Mouse (Mus musculus) cerebellum, adult 9-11 months (tissue): Measurements from ENCODE around the gene Tfap2e.

Experiments
- DNase-seq: peaks from one replicate; pipeline ENCODE4 v3.0.0; 2022

Tfap2e gene

DNA sequence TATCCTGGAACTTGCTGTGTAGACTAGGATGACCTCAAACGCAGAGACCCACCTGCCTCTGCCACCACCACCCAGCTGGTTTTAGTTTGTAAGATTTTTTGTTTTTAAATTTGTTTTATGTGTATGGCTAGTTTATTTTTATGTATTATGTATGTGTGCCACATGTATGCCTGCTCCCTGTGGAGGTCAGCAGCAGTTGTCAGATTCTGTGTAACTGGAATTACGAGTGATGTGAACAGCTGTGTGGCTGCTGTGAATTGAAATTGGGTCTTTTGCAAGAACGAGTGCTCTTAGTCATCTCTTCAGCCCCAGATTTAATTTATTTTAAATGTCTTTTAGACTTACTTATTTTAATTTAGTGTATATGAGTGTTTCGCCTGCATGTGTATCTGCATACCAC lies 39.1 kb downstream of the Tfap2e start:
- no peak for DNase-seq

DNA sequence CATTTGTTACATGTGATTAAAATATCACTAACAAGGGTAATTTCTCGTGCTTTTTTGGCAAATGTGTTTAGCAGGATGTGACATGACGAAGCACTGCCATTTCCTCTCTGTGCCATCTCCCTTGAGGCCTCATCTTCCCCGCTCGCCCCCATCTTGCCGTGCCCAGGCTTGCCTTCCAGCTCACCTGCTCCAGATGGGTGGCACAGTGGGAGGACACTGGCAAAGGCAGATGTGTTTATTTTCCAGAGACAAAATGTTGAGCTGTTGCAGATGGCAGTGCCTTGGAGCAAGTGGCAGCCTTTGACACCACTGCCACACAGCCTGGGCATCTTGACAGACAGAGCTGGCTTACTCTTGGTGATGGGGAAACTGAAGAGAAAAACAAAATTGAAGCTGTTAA lies 43.0 kb downstream of the Tfap2e start:
- DNase-seq = no peak

DNA sequence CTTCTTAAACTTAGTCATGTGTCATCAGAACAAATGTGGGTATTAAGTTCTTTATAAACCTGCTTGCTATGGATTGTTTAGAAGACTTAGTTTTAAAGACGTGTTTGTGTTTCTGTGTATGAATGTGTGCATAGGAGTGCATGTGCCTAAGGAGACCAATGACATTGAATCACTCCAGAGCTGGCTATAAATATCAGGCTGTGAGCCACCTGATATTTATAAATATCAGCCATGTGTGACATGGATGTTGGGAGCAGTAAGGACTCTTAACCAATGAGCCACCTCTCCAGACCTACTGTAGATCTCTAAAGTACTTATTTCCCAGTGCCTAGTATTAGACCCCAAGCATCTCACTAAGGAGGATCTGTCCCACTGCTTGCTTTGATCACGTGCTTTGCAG lies 46.6 kb downstream of the Tfap2e start:
- DNase-seq = no peak

DNA sequence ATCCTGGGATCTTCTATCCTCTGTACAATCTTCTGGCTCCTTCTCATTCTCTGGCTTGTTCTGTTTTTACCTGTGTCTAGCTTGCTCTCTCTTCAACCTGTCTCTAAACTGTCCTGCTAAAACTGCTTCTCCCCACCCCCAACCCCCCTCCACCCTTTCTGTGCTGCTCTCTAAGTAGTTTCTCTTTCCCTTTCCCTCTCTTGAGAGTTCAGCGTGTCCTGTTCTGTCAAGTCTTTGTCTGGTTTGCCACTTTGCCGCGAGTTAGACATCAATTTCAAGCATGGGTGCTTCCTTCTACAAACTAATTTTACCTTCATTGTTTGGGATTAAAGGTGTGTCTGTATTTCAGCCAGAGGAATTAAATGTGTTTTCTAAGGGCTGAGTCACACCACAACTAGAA lies 53.0 kb downstream of the Tfap2e start:
- DNase-seq = no peak

DNA sequence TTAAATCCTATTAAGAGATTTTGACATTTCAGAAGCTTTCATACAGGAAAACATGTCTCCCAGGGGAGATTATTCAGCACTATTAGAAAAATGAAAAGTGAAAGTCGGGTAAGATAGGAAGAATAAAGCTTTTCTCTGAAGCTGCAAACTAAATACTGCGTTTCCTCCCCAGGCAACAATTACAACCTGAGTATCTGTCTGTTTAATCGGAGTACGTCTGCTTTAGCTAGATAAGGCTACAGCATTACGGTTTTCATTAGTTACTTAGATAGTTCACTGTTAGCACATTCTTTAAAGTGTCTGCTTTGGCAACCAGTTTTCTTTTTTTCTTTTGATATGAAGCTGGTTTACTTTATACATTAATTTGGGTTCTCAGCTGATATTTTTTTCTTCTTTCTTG lies 53.7 kb downstream of the Tfap2e start:
- DNase-seq = no peak

DNA sequence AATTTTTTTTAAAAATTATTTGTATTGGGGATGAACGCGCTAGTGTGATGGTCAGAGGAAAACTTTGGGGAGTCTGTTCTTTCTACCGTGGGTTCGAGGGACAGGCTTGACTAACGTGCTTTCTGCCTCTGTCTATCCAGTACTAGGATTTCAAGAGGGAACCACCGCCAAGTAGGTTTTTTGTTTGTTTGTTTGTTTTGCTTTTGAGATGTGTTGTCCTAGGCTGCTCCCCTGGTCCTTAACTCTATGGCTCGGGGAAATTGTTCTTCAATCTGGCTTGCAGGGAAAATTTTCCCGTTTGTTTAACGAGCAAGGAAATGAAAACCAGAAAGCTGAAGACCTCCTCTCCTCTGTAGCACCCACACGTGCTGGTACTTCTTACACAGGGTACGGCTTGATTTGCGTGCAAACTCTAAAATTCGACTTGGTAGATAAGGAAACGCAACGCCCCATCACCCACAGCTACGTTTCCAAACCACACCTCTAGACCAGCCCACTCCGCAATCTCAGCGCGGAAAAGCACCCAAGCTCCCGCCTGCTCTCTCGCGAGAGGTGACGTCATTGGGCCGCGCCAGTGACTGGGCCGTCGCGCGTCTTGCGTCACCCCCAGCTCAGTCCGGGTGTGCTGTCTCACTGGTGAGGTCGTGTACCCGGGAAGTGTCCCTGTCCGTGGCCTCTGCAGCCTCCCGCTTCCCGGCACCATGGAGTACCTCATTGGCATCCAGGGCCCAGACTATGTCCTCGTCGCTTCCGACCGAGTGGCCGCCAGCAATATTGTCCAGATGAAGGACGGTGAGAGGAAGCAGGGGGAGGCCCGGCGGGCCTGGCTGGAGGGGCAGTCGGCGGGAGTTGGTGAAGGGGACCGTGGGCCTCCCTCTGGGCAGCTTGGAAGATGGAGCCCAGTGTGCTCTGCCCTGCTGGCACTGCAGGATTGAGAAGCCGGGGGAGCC lies 58.7 kb downstream of the Tfap2e start, which contains the start of gene Psmb2:
Gene Psmb2, plus strand, starts transcription at position 577 of the 950 bp plus-strand sequence.
- DNase-seq = peak; percentile 97

DNA sequence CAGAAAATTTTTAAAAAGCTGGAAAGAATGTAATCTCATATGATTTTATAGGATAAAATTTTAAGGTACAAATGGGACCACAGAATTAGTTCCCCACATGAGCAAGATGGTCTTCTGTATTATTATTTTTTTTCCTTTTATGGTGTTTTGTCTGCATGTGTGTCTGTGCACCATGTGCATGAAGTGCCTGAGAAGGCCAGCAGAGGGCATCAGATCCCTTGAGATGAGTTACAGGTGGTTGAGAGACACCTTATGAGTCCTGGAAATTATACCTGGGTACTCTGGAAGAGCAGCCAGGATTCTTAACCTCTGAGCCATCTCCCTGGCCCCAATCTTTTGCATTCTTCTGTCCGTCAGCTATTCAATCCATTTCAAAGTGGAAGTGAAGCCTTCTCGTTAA lies 69.0 kb downstream of the Tfap2e start:
- DNase-seq = no peak
